Mouse (Mus musculus) gastrocnemius, postnatal 25 days (tissue): ENCODE measurements around the gene Elmo1. TPM values are rescaled to one million over a fixed set of nuclear protein-coding genes. Genes with fewer than 3 reads are reported as not detected.

Experiments used
- DNase-seq: peaks from one replicate; pipeline ENCODE4 v3.0.0; 2022
- total RNA-seq, 2 experiments: library from RNA; stranded (reverse); gene quantifications; 1 replicate in 1 of 2; 2 replicates in 1 of 2; pipeline ENCODE4 v1.2.3; 2021

Gene Elmo1
- total RNA-seq, 2 experiments from 2014 or later: 4.8 to 6.0 TPM

- no peak for DNase-seq
Measured at GRCm38 (mm10) chr13:20323478-20323877, 233.1 kb downstream of the Elmo1 start.

DNA sequence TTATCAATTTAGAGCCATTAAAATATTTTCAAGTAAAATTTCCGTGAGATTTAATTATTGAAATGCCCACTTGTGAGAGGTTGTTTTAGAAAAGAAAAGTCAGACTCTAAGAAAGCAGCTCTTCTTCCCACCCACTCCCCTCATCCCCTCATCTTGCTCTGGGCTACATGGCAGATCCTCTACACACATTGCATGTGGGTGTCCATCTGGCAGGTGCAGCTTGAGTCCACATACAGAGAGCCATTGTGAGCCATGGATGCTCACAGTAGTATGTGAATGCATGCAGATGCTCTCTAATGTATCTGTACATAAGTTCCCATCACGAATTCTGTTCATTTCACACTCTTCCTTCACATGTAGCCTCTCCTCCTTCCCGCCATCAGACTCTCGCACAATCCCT is 236.7 kb downstream of the Elmo1 start:
- no peak for DNase-seq

DNA sequence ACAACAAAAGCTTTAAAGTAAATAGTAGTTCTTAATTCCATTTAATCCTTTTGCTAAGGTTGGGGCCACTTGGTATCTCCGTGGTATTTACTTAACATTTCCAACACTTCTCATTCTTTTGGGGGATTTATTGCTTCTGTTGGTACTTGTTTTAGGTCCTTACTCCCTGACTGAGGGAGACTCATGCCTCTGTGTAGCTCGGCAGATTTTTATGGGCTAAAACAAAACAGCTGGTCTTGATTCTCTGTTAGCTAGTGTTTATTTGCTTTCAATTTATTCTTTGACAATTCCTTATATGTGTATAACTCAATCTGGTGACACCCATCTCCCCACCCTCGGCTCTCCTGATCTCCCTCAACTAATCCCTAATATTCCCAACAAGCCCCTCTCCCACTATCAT is 237.6 kb downstream of the Elmo1 start:
- DNase-seq: no peak

DNA sequence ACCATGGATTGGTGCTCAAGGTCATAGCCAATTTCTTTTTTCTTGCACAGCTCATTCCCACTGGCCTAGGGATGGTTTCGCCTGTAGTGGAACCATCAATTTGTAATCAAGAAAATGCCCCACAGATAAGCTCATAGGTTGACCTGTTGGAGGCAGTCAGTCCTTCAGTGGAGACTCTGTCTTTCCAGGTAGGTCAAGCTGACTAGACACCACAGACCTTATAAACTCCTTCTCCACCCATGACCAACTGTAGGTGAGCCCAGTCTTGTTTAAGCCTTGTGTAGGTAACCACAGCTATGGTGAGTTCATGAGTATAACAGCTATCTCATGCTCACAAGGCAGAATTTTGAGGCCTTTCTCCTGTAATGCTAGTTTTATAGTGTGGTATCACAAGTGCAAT is 238.3 kb downstream of the Elmo1 start:
- DNase-seq: no peak

- DNase-seq: no peak
Measured at GRCm38 (mm10) chr13:20330954-20331353, 240.6 kb downstream of the Elmo1 start.

DNA sequence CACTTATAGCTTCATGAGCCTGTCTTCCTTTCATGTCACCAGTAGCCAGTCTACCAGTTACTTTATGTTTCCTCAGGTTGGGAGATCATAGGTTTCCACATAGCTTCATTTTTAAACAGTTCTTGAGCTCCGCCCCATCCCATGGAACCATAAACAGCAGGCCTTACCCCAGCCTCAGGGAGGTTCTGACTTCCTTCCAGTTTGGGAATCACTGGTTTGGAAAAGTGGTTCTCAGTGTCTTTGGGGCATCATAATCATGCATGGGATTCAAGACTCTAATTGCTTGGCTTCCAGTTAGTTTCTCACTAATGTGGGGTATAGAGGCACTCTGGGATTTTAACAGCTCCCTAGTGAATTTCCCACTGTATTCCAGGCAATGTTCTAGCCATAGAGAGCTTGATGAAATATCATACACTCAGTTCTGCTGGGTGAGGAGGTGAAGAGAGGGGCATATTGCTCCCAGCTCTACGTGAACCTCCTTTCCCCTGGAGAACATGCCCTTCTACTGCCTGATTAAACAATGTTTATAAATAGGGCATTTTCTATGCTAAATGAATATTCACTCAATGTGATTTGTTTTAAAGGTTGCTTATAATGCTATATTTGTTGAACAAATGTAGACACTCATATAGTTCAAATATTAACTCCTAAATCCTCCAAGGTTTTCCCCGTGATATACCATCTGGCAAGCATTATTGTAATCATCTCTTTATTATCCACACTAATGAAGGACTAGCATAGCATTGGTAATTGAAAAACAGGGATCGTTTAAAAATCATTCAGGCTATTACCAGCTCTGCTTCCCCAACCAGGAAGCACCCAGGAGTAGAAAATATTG is 244.9 kb downstream of the Elmo1 start:
- DNase-seq: no peak

GRCm38 (mm10) chr13:20335889-20336497 is 245.6 kb downstream of the Elmo1 start:
- no peak for DNase-seq

DNA sequence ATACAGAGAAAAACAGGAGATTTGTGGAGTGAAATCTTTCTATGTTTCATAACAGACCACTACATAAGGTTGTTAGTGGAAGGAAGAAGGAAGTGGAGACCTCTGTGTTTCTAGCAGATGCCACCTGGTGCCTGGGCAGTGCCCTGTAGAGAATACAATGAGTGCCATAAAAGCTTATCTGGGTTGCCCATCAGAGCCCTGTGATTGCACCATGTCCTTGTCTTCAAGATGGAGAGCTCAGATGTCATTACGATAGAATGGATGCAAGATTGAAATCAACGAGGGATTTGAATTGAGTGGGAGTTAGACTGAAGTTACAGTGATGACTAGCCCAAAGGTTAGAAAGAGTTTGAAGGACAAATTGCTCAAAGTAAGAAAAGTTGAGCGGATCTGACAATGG is 252.5 kb downstream of the Elmo1 start:
- DNase-seq: no peak

- DNase-seq: no peak
Measured at GRCm38 (mm10) chr13:20349754-20350153, 259.4 kb downstream of the Elmo1 start.

DNA sequence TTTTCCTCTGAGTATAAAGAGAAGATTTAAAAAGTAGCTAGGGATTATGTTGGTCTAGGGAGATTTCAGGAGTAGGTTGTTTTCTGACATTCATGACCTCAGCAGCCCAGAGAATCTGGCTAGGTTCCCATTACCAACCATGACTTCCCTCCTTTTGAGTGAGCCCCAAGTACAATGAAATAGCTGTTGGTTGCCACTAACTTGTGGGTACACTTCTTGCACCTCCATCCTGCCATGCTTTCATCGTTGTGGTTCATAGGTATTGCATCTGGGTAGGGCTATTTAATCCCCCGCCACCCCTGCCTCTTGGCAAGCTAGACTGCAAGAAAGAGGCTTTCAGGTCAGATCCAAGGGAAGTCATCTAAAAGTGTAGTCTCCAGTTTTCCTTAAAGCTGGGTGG is 262.2 kb downstream of the Elmo1 start:
- DNase-seq: no peak

GRCm38 (mm10) chr13:20353862-20354603 is 263.6 kb downstream of the Elmo1 start:
- DNase-seq: no peak

DNA sequence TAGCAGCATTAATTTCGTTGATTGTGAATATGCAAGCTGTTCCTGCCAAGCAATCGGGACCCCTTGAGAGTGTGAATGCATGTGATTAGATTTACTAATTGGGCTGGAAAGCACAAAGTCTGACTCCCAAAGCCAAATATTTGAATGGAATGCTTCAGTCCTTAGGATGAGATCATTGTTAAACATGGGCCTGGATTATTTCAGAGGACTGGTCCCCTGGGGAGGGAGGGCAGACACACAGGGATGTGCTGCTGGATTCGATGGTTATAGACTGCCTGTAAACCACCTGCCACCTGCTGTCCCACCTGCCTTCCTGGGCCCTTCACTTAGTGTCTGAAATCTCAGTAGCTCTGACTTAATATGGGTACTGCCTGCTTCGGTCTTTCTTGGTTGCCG is 264.2 kb downstream of the Elmo1 start:
- DNase-seq: no peak

- DNase-seq: no peak
Measured at GRCm38 (mm10) chr13:20362541-20362940, 272.1 kb downstream of the Elmo1 start.

DNA sequence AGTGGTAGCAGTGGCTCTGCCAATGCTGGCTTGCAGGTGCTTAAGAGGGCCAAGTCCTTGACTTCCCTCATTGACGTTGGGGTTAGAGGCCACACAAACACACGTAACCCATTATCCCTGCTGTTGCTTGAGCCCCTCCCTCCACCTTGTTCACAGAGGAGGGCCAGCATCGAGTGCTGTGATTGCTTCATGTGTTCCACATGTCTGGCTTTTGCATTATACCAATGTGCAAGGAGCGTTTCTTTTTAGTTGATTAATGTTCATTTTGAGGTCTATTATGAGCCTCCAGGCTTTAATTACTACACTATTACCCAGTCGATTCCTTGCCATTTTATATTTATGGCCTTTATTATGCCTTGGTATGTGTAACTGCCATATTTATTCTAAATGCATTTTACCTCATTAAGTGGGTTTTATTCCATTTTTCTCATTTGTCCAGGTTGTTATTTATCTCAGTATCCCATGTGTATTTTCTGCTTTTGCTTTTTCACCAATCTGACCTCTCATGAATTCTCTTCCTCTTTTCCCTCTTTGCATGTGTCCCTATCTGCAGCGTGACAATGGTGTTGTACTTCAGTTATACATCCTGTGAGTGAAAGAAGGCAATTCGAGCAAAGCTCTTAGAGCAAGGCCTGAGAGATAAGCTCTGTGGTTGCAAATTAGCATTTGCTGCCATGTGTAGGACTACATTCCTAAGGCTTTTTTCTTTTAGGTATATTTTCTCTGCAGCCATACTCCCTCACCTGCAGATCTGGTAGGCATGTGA is 275.6 kb downstream of the Elmo1 start:
- no peak for DNase-seq

DNA sequence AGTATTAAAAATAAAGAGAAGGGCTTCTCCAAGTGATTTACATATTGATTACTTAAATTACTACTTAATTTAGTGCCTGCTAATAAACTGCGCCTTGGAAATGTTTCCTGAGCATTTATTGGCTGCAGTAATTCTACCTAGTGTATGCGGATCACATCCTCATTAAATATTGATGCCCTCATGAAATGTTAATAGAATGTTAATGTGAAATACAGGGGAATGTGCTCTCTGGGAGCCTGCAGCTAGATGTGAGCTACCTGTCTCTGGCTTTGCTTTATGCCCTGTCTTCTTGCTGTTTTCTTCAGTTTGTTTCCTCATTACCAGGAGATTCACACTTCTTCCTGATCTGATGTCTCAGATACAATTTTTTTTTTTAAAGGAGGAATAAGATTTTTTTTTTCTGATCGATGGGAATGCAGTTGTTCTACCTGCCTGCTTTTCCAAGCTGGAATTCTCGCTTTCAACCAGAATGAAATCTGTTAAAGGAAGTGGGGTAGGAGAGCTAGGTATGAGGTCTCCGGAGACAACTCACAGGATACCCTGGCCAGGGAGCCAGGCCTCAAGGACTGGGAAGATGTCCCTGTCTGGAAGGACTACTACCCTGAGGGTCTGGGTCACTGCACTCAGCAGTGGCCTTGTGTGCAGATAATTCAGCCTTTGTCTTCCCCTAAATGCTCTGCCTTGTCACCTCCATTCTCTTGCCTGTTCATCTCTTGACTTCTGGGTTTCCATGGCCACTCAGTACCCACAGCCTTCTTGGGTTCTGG is 279.8 kb downstream of the Elmo1 start:
- no peak for DNase-seq

DNA sequence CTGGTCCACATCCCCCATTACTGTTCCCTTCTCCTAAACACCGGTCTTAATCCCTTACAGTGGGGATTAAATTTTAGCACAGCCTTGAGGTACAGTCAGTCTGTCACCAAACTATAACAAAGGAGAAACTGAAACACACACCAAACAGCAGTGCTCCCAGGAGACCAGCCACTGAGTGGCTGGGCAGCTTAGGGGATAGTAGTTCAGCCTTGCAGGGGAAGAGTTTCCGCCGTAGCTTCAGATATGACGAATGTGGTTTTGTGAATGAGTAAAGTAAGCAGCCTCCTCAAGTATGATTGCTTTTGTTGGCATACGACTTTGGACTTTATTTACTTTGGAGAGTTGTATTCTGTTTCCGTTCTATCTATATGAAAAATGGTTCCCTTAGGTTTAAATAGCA is 281.1 kb downstream of the Elmo1 start:
- no peak for DNase-seq

DNA sequence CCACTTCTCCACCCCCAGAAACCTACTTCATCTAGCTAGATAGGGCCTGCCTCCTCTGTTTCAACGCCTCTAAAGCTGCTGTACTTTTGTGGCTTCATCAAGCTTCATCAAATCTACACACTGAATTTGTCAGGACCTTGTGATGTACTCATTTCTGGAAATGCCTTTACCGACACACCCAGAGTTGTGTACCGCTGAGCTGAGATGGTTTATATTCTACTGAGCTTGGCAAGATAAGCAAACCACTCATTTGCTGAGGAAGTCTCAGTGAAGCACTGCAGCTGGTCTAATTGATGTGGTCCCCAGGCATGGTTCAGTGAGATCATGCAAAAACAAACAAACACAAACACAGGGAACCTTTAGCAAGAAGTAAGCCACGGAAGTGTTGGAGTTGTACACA is 281.9 kb downstream of the Elmo1 start:
- no peak for DNase-seq

DNA sequence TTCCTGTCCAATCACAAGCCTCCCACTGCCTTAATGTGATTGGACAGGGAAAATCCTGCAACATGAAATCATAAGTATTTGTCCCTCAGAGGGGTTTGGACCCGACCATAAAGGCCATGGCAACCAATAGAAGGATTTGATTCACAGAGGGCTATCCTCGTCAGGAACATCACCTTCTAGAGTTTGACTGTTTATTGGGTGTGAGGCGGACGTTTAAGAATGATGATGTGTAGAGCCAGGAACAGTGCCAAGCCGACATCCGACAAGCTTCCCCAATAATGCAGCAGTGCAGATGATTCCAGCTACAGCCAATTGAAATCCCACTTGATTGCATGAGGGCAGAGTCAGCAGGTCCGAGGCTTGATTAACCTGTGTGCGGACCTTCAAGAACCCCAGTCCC is 288.5 kb downstream of the Elmo1 start:
- no peak for DNase-seq

DNA sequence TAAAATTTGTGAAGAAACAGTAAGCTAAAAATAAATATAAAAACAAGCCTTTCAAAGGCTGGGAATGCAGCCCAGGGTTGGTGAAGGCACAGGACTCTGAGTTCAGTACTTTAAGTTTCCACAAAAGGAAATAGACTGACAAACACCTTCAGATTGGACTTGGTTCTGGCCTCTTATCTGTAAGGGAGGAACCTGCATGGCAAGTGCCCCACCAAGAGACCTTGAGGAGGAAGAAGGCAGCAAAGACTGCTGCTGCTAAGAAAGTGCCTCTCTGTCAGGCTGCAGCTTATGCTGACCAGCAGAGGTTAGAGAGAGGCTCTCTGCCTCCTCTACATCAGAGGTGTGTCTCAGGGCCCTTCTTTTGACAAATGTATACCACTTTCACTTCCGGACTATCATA is 293.5 kb downstream of the Elmo1 start:
- DNase-seq: no peak

DNA sequence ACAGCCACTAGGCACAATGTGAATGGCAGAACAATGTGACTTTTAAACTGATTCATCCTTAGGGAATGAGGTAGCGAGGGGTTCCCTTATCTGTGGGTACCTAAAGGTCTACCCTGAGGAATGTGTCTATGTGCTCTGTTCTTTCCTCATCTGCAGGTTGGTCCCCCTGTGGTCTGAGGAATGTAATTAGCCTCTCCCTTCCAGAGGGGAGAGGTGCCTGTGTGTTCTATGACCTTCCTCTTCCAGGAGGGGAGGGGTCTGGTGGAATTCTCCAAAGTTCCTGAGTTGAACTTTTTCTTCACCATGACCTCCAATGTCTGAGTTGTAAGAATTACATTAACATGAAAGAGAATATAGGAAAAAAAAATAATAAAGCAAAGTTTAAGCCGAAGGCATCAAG is 294.4 kb downstream of the Elmo1 start:
- DNase-seq: no peak

- DNase-seq: no peak
Measured at GRCm38 (mm10) chr13:20385423-20385822, 295.0 kb downstream of the Elmo1 start.
